Mouse (Mus musculus) heart, postnatal 0 days (tissue): ENCODE data around the gene Cers1. TPM values are rescaled to one million over a fixed set of nuclear protein-coding genes. Genes with fewer than 3 reads are reported as not detected.
A peak's percentile ranks its signal among the peaks of the same experiment; 100 is the strongest.

Experiments
- ATAC-seq: fragments of 200-750 bp; cut with Nextera tagmentation; 2 replicates; pipeline ENCODE4 v1.8.0; 2017; ENCODE audit warnings: low read depth, moderate number of reproducible peaks, moderate library complexity; ENCODE audit not compliant: insufficient read depth
- DNase-seq: peaks from one replicate; pipeline ENCODE4 v3.0.0-alpha.2; 2016; ENCODE audit warnings: low spot score
- H3K27ac ChIP-seq: fragments of 300-500 bp; sonication (generic); 2 replicates; pipeline ENCODE4 v1.5.1; 2014; ENCODE audit warnings: low read depth, mild to moderate bottlenecking
- H3K27me3 ChIP-seq: fragments of 300-500 bp; sonication (generic); 2 replicates; pipeline ENCODE4 v1.6.1; 2014; ENCODE audit warnings: low read length, mixed read lengths; ENCODE audit not compliant: control insufficient read depth, insufficient read depth
- H3K36me3 ChIP-seq: fragments of 300-500 bp; sonication (generic); replicated peaks from 2 replicates; pipeline ENCODE4 v1.6.1; 2014; ENCODE audit warnings: low read length, mixed read lengths; ENCODE audit not compliant: control insufficient read depth, insufficient read depth
- H3K4me1 ChIP-seq: fragments of 300-500 bp; sonication (generic); 2 replicates; pipeline ENCODE4 v1.6.1; 2014; ENCODE audit warnings: antibody characterized with exemption; ENCODE audit not compliant: control insufficient read depth, insufficient read depth
- H3K4me2 ChIP-seq: fragments of 300-500 bp; sonication (generic); 2 replicates; pipeline ENCODE4 v1.6.1; 2014; ENCODE audit warnings: low read depth, mild to moderate bottlenecking, low read length, moderate library complexity
- H3K4me3 ChIP-seq: fragments of 300-500 bp; sonication (generic); 2 replicates; pipeline ENCODE4 v1.5.1; 2014; ENCODE audit warnings: low read depth, low read length
- H3K9ac ChIP-seq: fragments of 300-500 bp; sonication (generic); replicated peaks from 2 replicates; pipeline ENCODE4 v1.6.1; 2014; ENCODE audit warnings: low read depth, low read length, mixed read lengths
- H3K9me3 ChIP-seq: fragments of 300-500 bp; sonication (generic); replicated peaks from 2 replicates; pipeline ENCODE4 v1.6.1; 2016; ENCODE audit warnings: low read length; ENCODE audit not compliant: control insufficient read depth
- CTCF ChIP-seq: IDR thresholded peaks from 2 replicates; pipeline ENCODE4 v1.5.1; 2016; ENCODE audit warnings: antibody characterized with exemption, control low read depth, low read depth
- EP300 ChIP-seq: IDR thresholded peaks from 2 replicates; pipeline ENCODE4 v1.6.1; 2016; ENCODE audit warnings: antibody characterized with exemption, low read depth
- WGBS: fragments of 180-500 bp; shearing (Covaris S2); extraction: QIAGEN DNeasy Blood & Tissue Kit; methylation state at CpG from one replicate; pipeline ENCODE4 v1.1.7; 2014; 5-methylcytosine and 5-hydroxymethylcytosine counted together
- polyA plus RNA-seq: library from polyadenylated mRNA; unstranded; fragments of >200 nt; fragmentation: Nextera tagmentation; extraction: Ambion mirVana; gene quantifications from 2 replicates; pipeline ENCODE4 v1.2.1, GENCODE M21; 2015
- total RNA-seq: library from RNA; depleted of rRNA; stranded (reverse); fragments of >200 nt; gene quantifications from 2 replicates; pipeline ENCODE4 v1.2.3, GENCODE M21; 2014; ENCODE audit warnings: low replicate concordance

Gene Cers1
- total and polyA plus RNA-seq, 2 experiments from 2014 or later = 0.27 to 0.80 TPM

- Histone ChIP-seq H3K9ac (peak within 1 kb of the TSS; percentile 80), H3K36me3 (peaks cover 48% of the 10 kb centered on the region)
- 1% methylated on average over 40 of the region's 40 CpGs for WGBS
These were observed 13.2 kb upstream of the Cers1 start, which contains the start of the genes Ddx49 and Cope for GRCm38 (mm10) chr8:70302358-70302890. Gene Ddx49, minus strand, starts transcription at chr8:70302489. Gene Cope, plus strand, starts transcription at chr8:70302518.

GRCm38 (mm10) chr8:70302901-70303300 is 12.7 kb upstream of the Cers1 start:
- DNase-seq = no peak
- TF ChIP-seq CTCF (no peak), EP300 (no peak)
- Histone ChIP-seq H3K9ac (peak overlapping the region; percentile 80), H3K4me3 (peak overlapping the region; percentile 75), H3K4me2 (peak overlapping the region; percentile 89), H3K27me3 (no peaks in the 10 kb centered on the region), H3K27ac (peak overlapping the region; percentile 62), H3K9me3 (no peaks in the 10 kb centered on the region), H3K36me3 (peaks cover 48% of the 10 kb centered on the region), H3K4me1 (peaks cover 15% of the 10 kb centered on the region)
- ATAC-seq = peak; percentile 6; the same call in 1 of the 2 replicates
- WGBS = 3% methylated on average over 16 of the region's 16 CpGs

More at GRCm38 (mm10) chr8:70302358-70302890, 13.2 kb upstream of the Cers1 start, which contains the start of the genes Ddx49 and Cope:
- Histone ChIP-seq H3K9me3 (no peaks in the 10 kb centered on the region), H3K27ac (peak within 1 kb of the TSS; percentile 62), H3K4me1 (peaks cover 15% of the 10 kb centered on the region), H3K27me3 (no peaks in the 10 kb centered on the region), H3K4me3 (peak within 1 kb of the TSS; percentile 75), H3K4me2 (peak within 1 kb of the TSS; percentile 89)
- DNase-seq (peak; percentile 87), ATAC-seq (peak; percentile 91)
- no peak; the same call in 1 of the 2 replicates for TF ChIP-seq CTCF
- TF ChIP-seq EP300 = no peak

GRCm38 (mm10) chr8:70309311-70309710 is 6.3 kb upstream of the Cers1 start:
- 41% methylated on average over 2 of the region's 2 CpGs for WGBS
- Histone ChIP-seq H3K9me3 (no peaks in the 10 kb centered on the region), H3K36me3 (peaks cover 84% of the 10 kb centered on the region), H3K4me1 (no peaks in the 10 kb centered on the region), H3K4me3 (no peak overlapping the region), H3K27ac (no peak overlapping the region), H3K27me3 (no peaks in the 10 kb centered on the region), H3K9ac (no peak overlapping the region), H3K4me2 (no peak overlapping the region)
- DNase-seq (no peak), ATAC-seq (no peak)
- TF ChIP-seq CTCF (peak; percentile 45), EP300 (no peak)

- no peak for TF ChIP-seq CTCF
- no peak for TF ChIP-seq EP300
- 34% methylated on average over 2 of the region's 2 CpGs for WGBS
- DNase-seq (no peak), ATAC-seq (no peak)
- H3K4me1 ChIP-seq = peaks cover 9% of the 10 kb centered on the region; the same call in 1 of the 2 replicates
- H3K27me3 ChIP-seq = peaks cover 10% of the 10 kb centered on the region; the same call in 1 of the 2 replicates
- H3K27ac ChIP-seq = no peak overlapping the region
- H3K9me3 ChIP-seq = no peaks in the 10 kb centered on the region
- no peak overlapping the region for H3K4me3 ChIP-seq
- H3K36me3 ChIP-seq = peaks cover 47% of the 10 kb centered on the region
- H3K9ac ChIP-seq = no peak overlapping the region
- H3K4me2 ChIP-seq = no peak overlapping the region
These were observed 2.2 kb upstream of the Cers1 start for GRCm38 (mm10) chr8:70313399-70313798.

- Histone ChIP-seq H3K4me1 (peaks cover 9% of the 10 kb centered on the region; the same call in 1 of the 2 replicates), H3K4me3 (no peak overlapping the region), H3K9ac (no peak overlapping the region), H3K36me3 (peaks cover 18% of the 10 kb centered on the region), H3K27ac (no peak overlapping the region), H3K27me3 (peaks cover 10% of the 10 kb centered on the region; the same call in 1 of the 2 replicates), H3K4me2 (peak overlapping the region; percentile 87; the same call in 1 of the 2 replicates), H3K9me3 (no peaks in the 10 kb centered on the region)
- no peak for DNase-seq
- TF ChIP-seq CTCF = no peak
- ATAC-seq = 0 out of 2 replicates have a peak, but pooled peaks have one; percentile 5
- 32% methylated on average over 15 of the region's 15 CpGs for WGBS
These were observed 1.2 kb downstream of the Cers1 start for GRCm38 (mm10) chr8:70316511-70317504.
